Mouse (Mus musculus): ENCODE results near the gene Csnk2a1. TPM values are rescaled to one million over a fixed set of nuclear protein-coding genes. Genes with fewer than 3 reads are reported as not detected.
"Not testable (repeated sequence)": the region's sequence is repeated elsewhere in the genome, so short reads cannot be mapped to it uniquely, and the experiment has no call there.

Gene Csnk2a1
- polyA plus RNA-seq, 1 experiment from 2014 or later, result 94.2 TPM

DNA sequence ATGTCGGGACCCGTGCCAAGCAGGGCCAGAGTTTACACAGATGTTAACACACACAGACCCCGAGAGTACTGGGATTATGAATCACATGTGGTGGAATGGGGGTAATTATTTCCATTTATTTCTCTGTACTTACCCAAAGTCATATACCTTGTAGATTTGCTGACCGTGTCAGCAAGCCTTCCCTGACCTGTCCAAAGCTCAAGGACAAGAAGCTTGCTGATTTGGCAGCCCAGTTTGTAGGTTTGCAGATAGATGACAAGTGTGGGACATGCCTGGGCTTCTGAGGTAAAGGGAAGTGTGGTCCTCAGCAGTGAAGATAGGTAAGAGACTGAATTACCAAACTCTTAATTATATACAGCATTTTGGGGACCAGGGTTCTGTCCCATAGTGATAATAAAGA, 23.9 kb downstream of the Csnk2a1 start:
- no peaks in the 10 kb centered on the region for H3K9me3 ChIP-seq
- H3K36me3 ChIP-seq, result peaks cover 31% of the 10 kb centered on the region
- 79% methylated on average over 4 of the region's 4 CpGs for WGBS
- no peak overlapping the region for H3K27ac ChIP-seq (replicated peaks)
- no peaks in the 10 kb centered on the region for H3K27me3 ChIP-seq
- H3K9ac ChIP-seq, result no peak overlapping the region
- no peaks in the 10 kb centered on the region for H3K4me1 ChIP-seq (replicated peaks)
- no peak overlapping the region for H3K4me2 ChIP-seq
- H3K4me3 ChIP-seq, result no peak overlapping the region
- no peak for ATAC-seq (ENCODE audit: low FRiP score, low read depth)

DNA sequence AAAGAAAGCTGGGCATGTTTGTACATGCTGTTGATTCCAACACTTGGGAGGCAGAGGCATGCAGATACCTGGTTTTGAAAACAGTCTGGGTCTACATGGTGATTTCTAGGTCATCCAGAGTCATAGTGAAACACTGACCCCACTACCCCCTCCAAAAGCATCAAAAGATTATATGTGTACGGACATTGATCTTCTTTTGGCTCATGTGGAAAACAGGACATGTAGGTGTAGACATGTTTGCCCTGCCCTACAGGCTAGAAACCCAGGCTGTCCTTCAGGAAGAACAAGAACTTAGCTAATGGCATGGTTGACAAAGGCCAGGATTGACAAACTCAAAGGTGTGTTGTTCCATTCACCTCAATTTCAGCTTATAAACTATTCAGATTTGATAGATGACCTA, 33.1 kb downstream of the Csnk2a1 start:
- Histone ChIP-seq H3K9ac (no peak overlapping the region), H3K27ac (replicated peaks) (no peak overlapping the region), H3K4me2 (no peak overlapping the region), H3K27me3 (no peaks in the 10 kb centered on the region), H3K4me3 (no peak overlapping the region), H3K4me1 (replicated peaks) (no peaks in the 10 kb centered on the region), H3K9me3 (no peaks in the 10 kb centered on the region), H3K36me3 (peaks cover 63% of the 10 kb centered on the region)
- ATAC-seq (ENCODE audit: low FRiP score, low read depth), result no peak
- WGBS, result 92% methylated on average over 1 of the region's 1 CpGs

DNA sequence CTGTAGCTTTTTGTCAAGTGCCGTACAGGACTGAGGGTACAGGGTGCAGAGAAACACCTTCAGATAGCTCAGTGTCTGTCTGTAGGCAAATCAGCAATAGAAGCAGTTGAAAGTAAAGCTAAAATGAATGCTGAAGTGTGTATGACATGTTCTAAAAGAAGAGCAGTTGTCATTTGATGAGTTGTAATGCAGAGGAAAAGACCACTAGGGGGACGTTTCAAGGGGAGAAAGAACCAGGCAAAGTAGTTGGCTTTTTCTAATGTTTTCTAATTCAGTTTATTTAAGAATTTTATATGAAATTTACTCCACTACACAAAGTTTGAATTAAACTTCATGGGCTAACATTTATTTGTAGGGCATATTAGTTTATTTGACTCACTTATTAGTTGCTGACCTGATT, 47.0 kb downstream of the Csnk2a1 start:
- H3K36me3 ChIP-seq, result peaks cover 66% of the 10 kb centered on the region
- no peak overlapping the region for H3K27ac ChIP-seq (replicated peaks)
- no peaks in the 10 kb centered on the region for H3K4me1 ChIP-seq (replicated peaks)
- H3K9me3 ChIP-seq, result no peaks in the 10 kb centered on the region
- no peaks in the 10 kb centered on the region for H3K27me3 ChIP-seq
- no peak overlapping the region for H3K9ac ChIP-seq
- no peak overlapping the region for H3K4me3 ChIP-seq
- no peak overlapping the region for H3K4me2 ChIP-seq
- 84% methylated on average over 2 of the region's 2 CpGs for WGBS
- ATAC-seq (ENCODE audit: low FRiP score, low read depth), result no peak

DNA sequence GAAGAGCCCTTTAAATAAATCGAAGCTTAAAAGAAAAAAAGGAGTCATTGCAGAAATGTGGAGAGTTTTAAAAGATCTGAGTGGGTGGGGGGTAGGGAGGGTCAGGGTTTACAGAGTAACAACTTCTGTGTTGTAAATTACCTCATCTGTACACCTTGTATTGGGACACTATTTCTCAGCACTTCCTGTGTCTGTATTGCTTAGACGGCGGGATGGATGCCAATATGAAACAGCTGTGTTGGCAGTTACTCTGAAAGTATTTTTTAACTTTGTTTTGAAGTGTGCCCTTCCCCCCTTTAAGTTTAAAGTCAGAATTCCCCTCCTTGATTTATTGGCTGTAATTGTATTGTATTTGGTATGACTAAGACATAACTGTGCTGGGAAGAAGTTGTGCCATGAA, 54.8 kb downstream of the Csnk2a1 start:
- 95% methylated on average over 3 of the region's 3 CpGs for WGBS

DNA sequence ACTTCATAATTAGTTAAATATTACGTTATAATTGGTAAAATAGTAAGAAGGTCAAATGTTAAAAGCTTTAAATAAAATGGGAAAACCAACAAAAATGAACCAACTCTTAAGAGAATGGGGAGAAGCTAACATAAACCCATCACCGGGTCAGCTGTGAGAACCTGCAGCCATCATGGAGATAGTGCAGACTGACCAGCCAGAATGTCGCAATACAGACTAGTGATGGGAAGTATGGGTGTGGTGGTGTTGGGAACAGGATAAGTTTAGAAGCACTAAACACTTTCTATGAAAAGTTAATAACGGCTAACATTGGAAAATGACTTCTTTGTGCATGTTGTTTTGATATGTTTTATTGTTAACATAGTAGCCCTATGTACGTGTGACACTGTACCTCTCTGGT, 60.9 kb downstream of the Csnk2a1 start:
- 93% methylated on average over 5 of the region's 5 CpGs for WGBS
- Histone ChIP-seq H3K36me3 (peaks cover 32% of the 10 kb centered on the region), H3K9ac (no peak overlapping the region)

More for the DNA sequence above, 54.8 kb downstream of the Csnk2a1 start:
- H3K4me1 ChIP-seq (replicated peaks), result no peaks in the 10 kb centered on the region
- H3K9me3 ChIP-seq, result no peaks in the 10 kb centered on the region
- no peak overlapping the region for H3K27ac ChIP-seq (replicated peaks)
- H3K4me2 ChIP-seq, result no peak overlapping the region
- H3K4me3 ChIP-seq, result no peak overlapping the region
- H3K36me3 ChIP-seq, result peaks cover 57% of the 10 kb centered on the region
- ATAC-seq (ENCODE audit: low FRiP score, low read depth), result no peak
- H3K9ac ChIP-seq, result no peak overlapping the region
- H3K27me3 ChIP-seq, result no peaks in the 10 kb centered on the region

DNA sequence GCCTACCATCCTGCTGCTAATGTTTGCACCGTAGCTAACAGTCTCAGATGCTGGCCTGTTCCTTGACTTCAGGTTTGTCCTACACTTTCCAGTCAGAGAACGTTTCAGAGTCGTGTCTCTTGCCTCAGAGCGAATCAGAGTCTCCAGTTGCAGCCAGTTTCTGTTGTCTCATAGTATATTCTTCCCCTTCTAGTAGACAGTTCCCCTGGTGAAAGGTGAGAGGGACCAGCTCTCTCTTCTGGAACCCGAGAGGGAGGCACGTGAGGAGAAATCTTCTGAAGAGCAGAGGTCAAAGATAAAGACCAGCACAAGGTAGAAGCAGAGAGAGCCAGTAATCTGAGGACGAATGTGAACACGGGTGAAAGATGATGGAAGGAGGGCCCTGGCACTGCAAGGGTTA, 61.4 kb downstream of the Csnk2a1 start:
- WGBS, result 89% methylated on average over 8 of the region's 8 CpGs
- Histone ChIP-seq H3K27me3 (no peaks in the 10 kb centered on the region), H3K36me3 (peaks cover 28% of the 10 kb centered on the region), H3K9ac (no peak overlapping the region), H3K9me3 (no peaks in the 10 kb centered on the region), H3K27ac (replicated peaks) (no peak overlapping the region), H3K4me3 (no peak overlapping the region), H3K4me1 (replicated peaks) (peaks cover 1% of the 10 kb centered on the region), H3K4me2 (no peak overlapping the region)
- no peak for ATAC-seq (ENCODE audit: low FRiP score, low read depth)

More for the DNA sequence above, 60.9 kb downstream of the Csnk2a1 start:
- Histone ChIP-seq H3K27ac (replicated peaks) (no peak overlapping the region), H3K4me2 (no peak overlapping the region), H3K27me3 (no peaks in the 10 kb centered on the region), H3K4me3 (no peak overlapping the region), H3K9me3 (no peaks in the 10 kb centered on the region), H3K4me1 (replicated peaks) (no peaks in the 10 kb centered on the region)
- ATAC-seq (ENCODE audit: low FRiP score, low read depth), result no peak

DNA sequence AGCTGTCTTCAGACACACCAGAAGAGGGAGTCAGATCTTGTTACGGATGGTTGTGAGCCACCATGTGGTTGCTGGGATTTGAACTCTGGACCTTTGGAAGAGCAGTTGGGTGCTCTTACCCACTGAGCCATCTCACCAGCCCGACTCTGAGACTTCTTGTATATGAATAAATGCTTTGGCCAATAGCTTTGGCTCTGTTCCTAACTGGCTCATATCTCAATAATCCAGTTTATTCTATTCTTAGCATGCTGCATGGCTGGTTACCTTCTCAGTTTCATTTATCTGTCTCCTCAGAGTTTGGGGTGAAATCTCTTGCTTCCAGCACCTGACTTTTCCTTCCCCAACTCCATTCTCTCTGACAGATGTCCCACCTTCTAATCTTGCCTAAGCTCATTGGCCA, 63.0 kb downstream of the Csnk2a1 start:
- H3K27ac ChIP-seq (replicated peaks); ATAC-seq (ENCODE audit: low FRiP score, low read depth); H3K9me3 ChIP-seq; H3K4me1 ChIP-seq (replicated peaks); H3K4me2 ChIP-seq; H3K4me3 ChIP-seq; H3K27me3 ChIP-seq; H3K9ac ChIP-seq: not testable (repeated sequence)
- peaks cover 17% of the 10 kb centered on the region for H3K36me3 ChIP-seq
- WGBS, result 80% methylated on average over 2 of the region's 2 CpGs

DNA sequence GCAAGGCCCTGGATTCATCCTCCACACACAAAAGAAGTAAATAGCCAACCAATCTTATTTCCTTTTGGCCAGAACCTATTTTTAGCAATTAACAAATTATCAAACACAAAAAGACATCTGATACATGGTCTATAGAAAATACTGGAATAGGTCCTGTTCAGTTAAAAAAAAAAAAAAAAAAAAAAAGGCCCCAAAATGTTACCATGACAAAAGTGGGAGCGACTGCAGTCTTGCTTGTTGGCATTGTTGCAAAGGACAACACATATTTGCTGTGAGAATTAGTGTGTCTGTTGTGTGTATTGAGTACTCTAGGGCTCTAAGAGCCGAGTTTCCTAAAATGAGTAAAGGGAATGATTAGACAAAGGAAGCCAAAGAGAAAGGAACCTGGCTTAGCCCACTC, 65.8 kb downstream of the Csnk2a1 start:
- no peak for ATAC-seq (ENCODE audit: low FRiP score, low read depth)
- Histone ChIP-seq H3K9me3 (no peaks in the 10 kb centered on the region), H3K36me3 (no peaks in the 10 kb centered on the region), H3K4me2 (no peak overlapping the region), H3K4me1 (replicated peaks) (peaks cover 35% of the 10 kb centered on the region), H3K4me3 (no peak overlapping the region), H3K27me3 (no peaks in the 10 kb centered on the region), H3K9ac (no peak overlapping the region), H3K27ac (replicated peaks) (no peak overlapping the region)
- 53% methylated on average over 2 of the region's 2 CpGs for WGBS

DNA sequence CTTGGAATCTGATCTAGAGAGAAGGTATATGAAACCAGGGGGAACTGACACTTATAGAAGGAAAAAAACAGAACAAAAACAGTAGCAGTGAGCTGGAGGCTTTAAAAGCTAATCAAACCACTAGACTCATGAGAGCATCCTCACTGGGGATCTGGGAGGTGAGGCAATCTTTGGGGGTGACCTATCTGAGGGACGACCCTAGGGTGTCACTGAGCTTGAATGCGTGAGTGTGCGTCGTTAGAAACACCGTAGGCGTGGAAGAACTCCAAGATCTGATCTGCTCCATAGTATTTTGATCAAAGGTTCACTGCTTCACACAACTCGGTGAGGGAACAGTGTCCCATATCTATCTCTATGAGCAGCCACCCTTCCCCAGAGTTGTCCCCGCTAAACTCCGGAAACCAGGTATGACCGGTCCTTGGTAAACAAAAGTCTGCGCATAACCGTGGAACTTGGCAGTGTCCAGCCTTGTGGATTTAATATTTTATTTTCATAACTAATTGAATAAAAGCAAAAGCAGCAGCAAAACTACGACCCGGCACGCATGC, 66.6 kb downstream of the Csnk2a1 start:
- peak overlapping the region; percentile 46 for H3K27ac ChIP-seq (replicated peaks)
- no peaks in the 10 kb centered on the region for H3K27me3 ChIP-seq
- H3K4me1 ChIP-seq (replicated peaks), result peaks cover 36% of the 10 kb centered on the region
- no peaks in the 10 kb centered on the region for H3K36me3 ChIP-seq
- WGBS, result 1% methylated on average over 15 of the region's 15 CpGs
- H3K4me3 ChIP-seq, result peak overlapping the region; percentile 69
- peak overlapping the region; percentile 50 for H3K9ac ChIP-seq
- ATAC-seq (ENCODE audit: low FRiP score, low read depth), result peak; percentile 80
- H3K4me2 ChIP-seq, result peak overlapping the region; percentile 89
- H3K9me3 ChIP-seq, result no peaks in the 10 kb centered on the region

DNA sequence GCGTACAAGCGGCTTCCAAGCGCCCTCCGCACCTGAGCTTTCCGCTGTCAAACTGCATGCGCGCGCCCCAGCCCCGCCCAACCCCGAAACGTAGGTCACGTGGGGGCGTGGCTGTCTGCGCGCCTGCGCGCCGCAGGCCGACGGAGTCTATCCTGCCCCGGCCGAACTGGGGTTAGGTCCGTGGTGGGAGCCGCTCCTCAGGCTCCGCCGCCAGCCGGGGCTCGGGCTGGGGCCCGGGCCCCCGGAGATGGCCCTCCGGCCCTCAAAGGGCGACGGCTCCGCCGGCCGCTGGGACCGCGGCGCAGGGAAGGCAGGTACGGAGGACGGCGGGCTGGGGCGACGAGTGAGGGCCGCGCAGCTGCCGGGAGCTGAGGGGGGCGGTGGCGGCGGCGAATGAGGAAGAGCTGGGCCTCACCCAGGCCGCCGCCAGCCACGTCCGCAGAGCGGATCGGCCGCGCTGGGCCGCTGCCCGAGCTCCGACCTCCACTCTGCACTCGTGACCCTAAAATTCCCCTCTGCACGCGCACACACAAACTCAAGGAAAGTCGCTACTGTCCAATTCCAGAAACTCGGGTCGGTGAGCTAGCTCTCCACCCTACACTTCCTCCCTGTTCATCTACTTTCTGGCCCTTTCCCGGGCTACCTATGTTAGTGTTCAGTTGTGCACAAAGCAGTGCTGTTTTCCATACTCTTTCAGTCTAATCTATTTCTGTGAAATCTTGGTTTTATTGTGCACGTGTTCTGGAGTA, 67.3 kb downstream of the Csnk2a1 start, which contains the start of gene Tbc1d20:
Tbc1d20 (plus strand) TSS at position 102 of the 749 bp plus-strand sequence.
- H3K4me2 ChIP-seq, result peak within 1 kb of the TSS; percentile 89
- under 1% methylated on average over 65 of the region's 70 CpGs for WGBS
- H3K36me3 ChIP-seq, result no peaks in the 10 kb centered on the region
- H3K9me3 ChIP-seq, result no peaks in the 10 kb centered on the region
- H3K27me3 ChIP-seq, result no peaks in the 10 kb centered on the region
- H3K4me1 ChIP-seq (replicated peaks), result peaks cover 36% of the 10 kb centered on the region
- H3K27ac ChIP-seq (replicated peaks), result peak within 1 kb of the TSS; percentile 84
- peak; percentile 97 for ATAC-seq (ENCODE audit: low FRiP score, low read depth)
- H3K4me3 ChIP-seq, result peak within 1 kb of the TSS; percentile 69
- peak within 1 kb of the TSS; percentile 90 for H3K9ac ChIP-seq

DNA sequence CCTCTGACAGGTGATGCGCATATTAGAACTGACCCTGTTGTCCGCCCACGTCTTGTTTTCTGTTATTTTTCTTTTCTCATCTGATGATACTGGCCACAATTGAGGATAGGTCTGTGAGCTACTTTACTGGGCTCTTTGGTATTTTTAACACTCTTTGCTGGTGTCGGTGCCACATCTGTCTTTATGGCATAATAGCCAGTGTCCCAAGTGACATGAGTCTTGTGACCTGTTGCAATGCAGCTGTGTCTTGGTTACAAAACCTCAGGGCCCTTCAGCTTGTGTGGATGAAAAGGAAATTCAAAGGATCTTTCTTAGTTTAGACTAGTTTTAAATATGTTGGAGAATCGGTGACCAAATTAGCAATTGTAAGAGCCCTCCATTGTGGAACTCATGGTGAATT, 67.9 kb downstream of the Csnk2a1 start:
- WGBS, result 32% methylated on average over 5 of the region's 5 CpGs
- H3K36me3 ChIP-seq, result no peaks in the 10 kb centered on the region
- H3K9ac ChIP-seq, result peak overlapping the region; percentile 90
- peak overlapping the region; percentile 69 for H3K4me3 ChIP-seq
- peaks cover 36% of the 10 kb centered on the region for H3K4me1 ChIP-seq (replicated peaks)
- H3K27ac ChIP-seq (replicated peaks), result no peak overlapping the region
- H3K4me2 ChIP-seq, result peak overlapping the region; percentile 89
- no peak for ATAC-seq (ENCODE audit: low FRiP score, low read depth)
- no peaks in the 10 kb centered on the region for H3K27me3 ChIP-seq
- no peaks in the 10 kb centered on the region for H3K9me3 ChIP-seq

DNA sequence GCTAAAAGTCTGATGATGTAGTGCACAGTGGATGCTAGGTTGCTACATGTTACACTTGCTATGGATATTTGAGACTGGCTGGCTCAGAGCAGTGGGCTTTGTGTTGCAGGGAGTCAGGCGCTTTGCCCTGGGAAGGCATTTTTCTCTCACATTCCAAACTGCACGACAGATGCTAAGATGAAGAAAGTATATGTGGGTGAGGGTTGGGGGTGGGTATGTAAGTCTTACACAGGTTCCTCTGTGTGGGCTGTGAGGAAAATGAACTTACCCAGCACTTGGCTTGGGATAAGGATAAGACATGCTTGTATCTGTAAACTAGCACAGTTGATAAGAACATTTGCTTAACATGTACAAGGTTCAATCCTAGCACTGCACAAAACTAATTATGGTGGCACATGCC, 76.2 kb downstream of the Csnk2a1 start:
- H3K4me2 ChIP-seq, result no peak overlapping the region
- WGBS, result 91% methylated on average over 2 of the region's 2 CpGs
- ATAC-seq (ENCODE audit: low FRiP score, low read depth), result no peak

More for the DNA sequence above, 76.2 kb downstream of the Csnk2a1 start:
- Histone ChIP-seq H3K4me1 (replicated peaks) (no peaks in the 10 kb centered on the region), H3K9ac (no peak overlapping the region), H3K4me3 (no peak overlapping the region), H3K27ac (replicated peaks) (no peak overlapping the region), H3K9me3 (no peaks in the 10 kb centered on the region), H3K27me3 (no peaks in the 10 kb centered on the region), H3K36me3 (peaks cover 41% of the 10 kb centered on the region)
